Mouse (Mus musculus) neural tube, embryonic 13.5 days (tissue): ENCODE results near the gene Spint2. TPM values are rescaled to one million over a fixed set of nuclear protein-coding genes. Genes with fewer than 3 reads are reported as not detected.

Source experiments
- ATAC-seq: fragments of 200-750 bp; cut with Nextera tagmentation; 2 replicates; pipeline ENCODE4 v1.8.0; 2017; ENCODE audit warnings: low read depth, mild to moderate bottlenecking, moderate TSS enrichment, moderate library complexity
- H3K27ac ChIP-seq: fragments of 300-500 bp; sonication (generic); replicated peaks from 2 replicates; pipeline ENCODE4 v1.5.1; 2015; ENCODE audit warnings: moderate library complexity, mild to moderate bottlenecking, inconsistent platforms
- H3K27me3 ChIP-seq: fragments of 300-500 bp; sonication (generic); 2 replicates; pipeline ENCODE4 v1.6.1; 2015; ENCODE audit warnings: mild to moderate bottlenecking, inconsistent platforms
- H3K36me3 ChIP-seq: fragments of 300-500 bp; sonication (generic); 2 replicates; pipeline ENCODE4 v1.6.1; 2015; ENCODE audit warnings: mild to moderate bottlenecking, inconsistent platforms
- H3K4me1 ChIP-seq: fragments of 300-500 bp; sonication (generic); replicated peaks from 2 replicates; pipeline ENCODE4 v1.6.1; 2015; ENCODE audit warnings: inconsistent platforms
- H3K4me2 ChIP-seq: fragments of 300-500 bp; sonication (generic); 2 replicates; pipeline ENCODE4 v1.6.1; 2015; ENCODE audit warnings: inconsistent platforms, mild to moderate bottlenecking, moderate library complexity
- H3K4me3 ChIP-seq: fragments of 300-500 bp; sonication (generic); 2 replicates; pipeline ENCODE4 v1.5.1; 2015; ENCODE audit warnings: mild to moderate bottlenecking, inconsistent platforms
- H3K9ac ChIP-seq: fragments of 300-500 bp; sonication (generic); 2 replicates; pipeline ENCODE4 v1.6.1; 2015; ENCODE audit warnings: moderate library complexity, mild to moderate bottlenecking, inconsistent platforms
- H3K9me3 ChIP-seq: fragments of 300-500 bp; sonication (generic); 2 replicates; pipeline ENCODE4 v1.6.1; 2016; ENCODE audit warnings: inconsistent platforms
- WGBS: fragments of 180-500 bp; shearing (Covaris S2); methylation state at CpG from one replicate; pipeline ENCODE4 v1.1.7; 2015; 5-methylcytosine and 5-hydroxymethylcytosine counted together
- polyA plus RNA-seq: library from polyadenylated mRNA; unstranded; fragments of >200 nt; fragmentation: Nextera tagmentation; extraction: Ambion mirVana; gene quantifications from 2 replicates; pipeline ENCODE4 v1.2.1, GENCODE M21; 2015

Spint2 gene
- polyA plus RNA-seq, 1 experiment from 2014 or later: 28.8 TPM

DNA sequence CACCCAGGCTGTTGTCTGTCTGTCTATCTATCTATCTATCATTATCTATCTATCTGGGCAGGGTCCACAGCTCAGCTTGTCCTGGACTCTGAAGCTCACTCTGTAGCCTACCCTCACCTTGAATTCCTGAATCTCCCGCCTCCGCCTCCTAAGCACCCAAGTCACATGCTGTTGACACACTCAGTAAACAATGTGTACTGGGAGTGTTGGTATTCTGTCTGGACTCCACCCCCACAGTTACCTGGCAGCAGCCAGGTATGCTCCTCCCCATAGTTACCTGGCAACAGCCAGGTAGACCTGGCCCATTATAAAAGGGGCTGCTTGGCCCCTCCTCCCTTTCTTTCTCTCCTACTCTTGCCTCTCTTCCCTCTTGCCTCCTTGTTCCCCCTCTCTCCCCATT lies 6.4 kb upstream of the Spint2 start:
- 83% methylated on average over 2 of the region's 2 CpGs for WGBS
- ATAC-seq: no peak
- H3K4me3 ChIP-seq: no peak overlapping the region

DNA sequence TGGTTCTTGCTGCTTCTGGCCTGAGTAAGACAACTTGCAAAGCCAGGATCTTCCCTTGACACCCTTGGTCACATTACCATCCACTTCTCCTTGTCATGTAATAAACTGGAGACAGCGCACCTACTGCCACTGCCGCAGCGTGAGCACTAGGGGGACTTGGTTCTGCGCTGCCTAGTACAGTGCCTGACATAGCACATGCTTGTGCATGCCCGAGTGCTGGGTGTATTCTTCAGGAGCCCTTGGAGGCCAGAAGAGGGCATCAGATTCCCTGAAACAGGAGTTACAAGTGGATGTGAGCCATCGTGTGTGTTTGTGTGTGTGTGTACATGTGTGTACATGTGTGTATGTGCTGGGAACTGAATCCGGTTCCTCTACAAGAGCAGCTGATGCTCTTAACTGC lies 5.8 kb upstream of the Spint2 start:
- WGBS: 84% methylated on average over 7 of the region's 7 CpGs
- no peak overlapping the region for H3K9ac ChIP-seq
- ATAC-seq: no peak
- H3K4me1 ChIP-seq: peaks cover 37% of the 10 kb centered on the region
- H3K4me2 ChIP-seq: no peak overlapping the region
- H3K4me3 ChIP-seq: no peak overlapping the region
- no peaks in the 10 kb centered on the region for H3K36me3 ChIP-seq
- no peak overlapping the region for H3K27ac ChIP-seq
- H3K9me3 ChIP-seq: no peaks in the 10 kb centered on the region
- H3K27me3 ChIP-seq: peaks cover 27% of the 10 kb centered on the region

More for the DNA sequence above, 6.4 kb upstream of the Spint2 start:
- H3K27ac ChIP-seq: no peak overlapping the region
- H3K9me3 ChIP-seq: no peaks in the 10 kb centered on the region
- H3K4me2 ChIP-seq: no peak overlapping the region
- no peaks in the 10 kb centered on the region for H3K36me3 ChIP-seq
- no peak overlapping the region for H3K9ac ChIP-seq
- H3K4me1 ChIP-seq: peaks cover 43% of the 10 kb centered on the region
- peaks cover 22% of the 10 kb centered on the region; the same call in 1 of the 2 replicates for H3K27me3 ChIP-seq

- H3K36me3 ChIP-seq: no peaks in the 10 kb centered on the region
- 94% methylated on average over 6 of the region's 6 CpGs for WGBS
- peaks cover 28% of the 10 kb centered on the region for H3K4me1 ChIP-seq
- H3K9ac ChIP-seq: no peak overlapping the region
- H3K27me3 ChIP-seq: peaks cover 56% of the 10 kb centered on the region
- ATAC-seq: no peak
- no peaks in the 10 kb centered on the region for H3K9me3 ChIP-seq
- H3K27ac ChIP-seq: no peak overlapping the region
- H3K4me2 ChIP-seq: no peak overlapping the region
- no peak overlapping the region for H3K4me3 ChIP-seq
These were observed 2.8 kb upstream of the Spint2 start for GRCm38 (mm10) chr7:29284523-29284922.

DNA sequence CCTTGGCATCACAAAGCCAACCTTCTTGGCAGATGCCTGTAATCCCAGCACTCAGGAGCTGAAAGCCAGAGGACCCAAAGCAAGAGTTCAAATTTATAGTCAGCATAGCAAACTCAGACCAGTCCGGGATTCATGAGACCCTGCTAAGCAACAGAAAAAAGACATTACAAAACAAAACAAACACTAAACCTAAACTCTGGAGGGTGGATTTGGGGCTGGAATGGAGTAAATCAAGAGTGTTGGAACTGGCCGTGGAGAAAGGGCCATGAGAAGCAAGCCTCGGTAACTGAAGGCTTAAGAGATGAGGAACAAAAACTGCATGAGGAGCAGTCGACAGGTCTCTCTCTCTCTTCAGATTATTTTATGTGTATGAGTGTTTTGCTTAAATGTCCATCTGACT lies 2.2 kb upstream of the Spint2 start:
- Histone ChIP-seq H3K4me2 (no peak overlapping the region), H3K4me1 (peaks cover 21% of the 10 kb centered on the region), H3K9me3 (no peaks in the 10 kb centered on the region), H3K27ac (no peak overlapping the region), H3K9ac (no peak overlapping the region), H3K27me3 (peaks cover 58% of the 10 kb centered on the region), H3K4me3 (no peak overlapping the region), H3K36me3 (no peaks in the 10 kb centered on the region)
- 76% methylated on average over 4 of the region's 4 CpGs for WGBS
- no peak for ATAC-seq

GRCm38 (mm10) chr7:29282074-29282554 lies 402 bp upstream of the Spint2 start:
- Histone ChIP-seq H3K9ac (peak overlapping the region; percentile 71), H3K4me3 (peak overlapping the region; percentile 56), H3K4me1 (peaks cover 17% of the 10 kb centered on the region), H3K27ac (no peak overlapping the region), H3K36me3 (no peaks in the 10 kb centered on the region), H3K9me3 (no peaks in the 10 kb centered on the region), H3K27me3 (peaks cover 50% of the 10 kb centered on the region), H3K4me2 (peak overlapping the region; percentile 96)
- no peak; the same call in 1 of the 2 replicates for ATAC-seq
- 10% methylated on average over 21 of the region's 21 CpGs for WGBS

- peaks cover 48% of the 10 kb centered on the region for H3K27me3 ChIP-seq
- H3K4me1 ChIP-seq: peaks cover 17% of the 10 kb centered on the region
- no peaks in the 10 kb centered on the region for H3K9me3 ChIP-seq
- H3K9ac ChIP-seq: peak overlapping the region; percentile 71
- no peaks in the 10 kb centered on the region for H3K36me3 ChIP-seq
- peak overlapping the region; percentile 96 for H3K4me2 ChIP-seq
- H3K27ac ChIP-seq: no peak overlapping the region
- 8% methylated on average over 13 of the region's 13 CpGs for WGBS
- peak overlapping the region; percentile 56 for H3K4me3 ChIP-seq
- no peak for ATAC-seq
These were observed 911 bp downstream of the Spint2 start for GRCm38 (mm10) chr7:29280801-29281200.

DNA sequence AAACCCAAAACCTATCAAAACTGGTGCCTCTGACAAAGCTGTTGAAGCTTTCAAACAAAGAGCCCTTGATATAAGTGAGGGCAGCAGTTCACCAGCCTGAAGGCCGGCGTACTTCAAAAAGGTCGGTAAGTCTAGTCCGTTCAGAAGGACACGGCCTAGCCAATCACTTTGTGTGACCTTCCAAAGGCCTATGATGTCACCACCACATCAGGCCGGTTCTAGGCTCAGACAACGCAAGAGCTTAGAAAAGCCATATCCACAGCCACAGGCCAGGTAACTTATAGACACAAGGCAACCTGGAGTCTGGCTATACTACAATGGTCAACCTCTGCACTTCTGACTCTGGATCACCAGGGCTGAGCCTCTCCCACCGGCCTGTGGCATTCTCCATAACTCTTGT lies 1.8 kb downstream of the Spint2 start:
- Histone ChIP-seq H3K4me1 (peaks cover 17% of the 10 kb centered on the region), H3K9ac (no peak overlapping the region), H3K4me3 (no peak overlapping the region), H3K4me2 (no peak overlapping the region), H3K27ac (no peak overlapping the region), H3K36me3 (no peaks in the 10 kb centered on the region), H3K9me3 (no peaks in the 10 kb centered on the region), H3K27me3 (peaks cover 41% of the 10 kb centered on the region)
- 87% methylated on average over 8 of the region's 8 CpGs for WGBS
- ATAC-seq: no peak

- H3K9me3 ChIP-seq: no peaks in the 10 kb centered on the region
- H3K4me1 ChIP-seq: peaks cover 17% of the 10 kb centered on the region
- no peak overlapping the region for H3K27ac ChIP-seq
- peaks cover 41% of the 10 kb centered on the region for H3K27me3 ChIP-seq
- H3K9ac ChIP-seq: no peak overlapping the region
- no peak overlapping the region for H3K4me2 ChIP-seq
- no peak for ATAC-seq
- no peaks in the 10 kb centered on the region for H3K36me3 ChIP-seq
- no peak overlapping the region for H3K4me3 ChIP-seq
These were observed 2.5 kb downstream of the Spint2 start for GRCm38 (mm10) chr7:29279261-29279660.

DNA sequence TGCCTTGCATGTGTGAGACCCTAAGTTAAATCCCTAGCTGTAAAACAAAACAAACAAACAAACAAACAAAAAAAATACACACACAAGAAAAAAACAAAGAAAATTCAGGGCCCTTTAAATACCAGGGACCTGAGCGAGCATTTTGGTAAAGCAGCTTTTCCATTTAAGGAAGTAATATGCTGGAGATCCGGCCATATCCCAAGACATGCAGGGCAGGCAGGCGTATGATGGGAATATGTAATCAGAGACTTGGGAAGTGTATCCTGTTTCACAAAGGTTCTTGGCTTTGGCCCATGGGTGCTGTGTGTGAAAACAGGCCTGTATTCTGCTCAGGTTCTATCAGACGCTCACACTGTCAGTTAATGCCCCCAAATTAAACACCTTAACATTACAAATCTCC lies 4.2 kb downstream of the Spint2 start:
- peaks cover 17% of the 10 kb centered on the region for H3K4me1 ChIP-seq
- no peak overlapping the region for H3K4me2 ChIP-seq
- no peak overlapping the region for H3K9ac ChIP-seq
- 94% methylated on average over 4 of the region's 4 CpGs for WGBS
- H3K27ac ChIP-seq: no peak overlapping the region
- ATAC-seq: no peak
- no peaks in the 10 kb centered on the region for H3K36me3 ChIP-seq
- H3K4me3 ChIP-seq: no peak overlapping the region
- H3K9me3 ChIP-seq: no peaks in the 10 kb centered on the region
- H3K27me3 ChIP-seq: peaks cover 31% of the 10 kb centered on the region

DNA sequence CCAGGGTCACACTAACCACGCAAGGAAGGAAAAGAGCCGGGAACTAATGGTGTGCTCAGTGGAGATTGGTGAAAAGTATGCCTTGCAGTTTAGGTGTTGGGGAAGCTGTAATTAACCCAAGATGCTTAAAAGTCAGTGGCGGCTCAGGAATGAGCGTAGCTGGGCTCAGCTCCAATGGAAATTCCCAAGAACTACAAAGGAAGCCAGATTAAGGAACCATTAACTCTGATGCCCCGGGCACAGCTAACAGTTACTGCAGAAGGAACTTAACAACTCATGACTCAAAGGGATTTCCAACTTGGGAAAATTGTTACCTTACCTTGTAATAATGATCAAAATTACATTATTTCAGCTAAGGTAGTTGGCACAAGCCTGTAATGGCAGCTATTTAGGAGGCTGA lies 5.0 kb downstream of the Spint2 start:
- Histone ChIP-seq H3K27me3 (peaks cover 23% of the 10 kb centered on the region), H3K4me2 (no peak overlapping the region)

DNA sequence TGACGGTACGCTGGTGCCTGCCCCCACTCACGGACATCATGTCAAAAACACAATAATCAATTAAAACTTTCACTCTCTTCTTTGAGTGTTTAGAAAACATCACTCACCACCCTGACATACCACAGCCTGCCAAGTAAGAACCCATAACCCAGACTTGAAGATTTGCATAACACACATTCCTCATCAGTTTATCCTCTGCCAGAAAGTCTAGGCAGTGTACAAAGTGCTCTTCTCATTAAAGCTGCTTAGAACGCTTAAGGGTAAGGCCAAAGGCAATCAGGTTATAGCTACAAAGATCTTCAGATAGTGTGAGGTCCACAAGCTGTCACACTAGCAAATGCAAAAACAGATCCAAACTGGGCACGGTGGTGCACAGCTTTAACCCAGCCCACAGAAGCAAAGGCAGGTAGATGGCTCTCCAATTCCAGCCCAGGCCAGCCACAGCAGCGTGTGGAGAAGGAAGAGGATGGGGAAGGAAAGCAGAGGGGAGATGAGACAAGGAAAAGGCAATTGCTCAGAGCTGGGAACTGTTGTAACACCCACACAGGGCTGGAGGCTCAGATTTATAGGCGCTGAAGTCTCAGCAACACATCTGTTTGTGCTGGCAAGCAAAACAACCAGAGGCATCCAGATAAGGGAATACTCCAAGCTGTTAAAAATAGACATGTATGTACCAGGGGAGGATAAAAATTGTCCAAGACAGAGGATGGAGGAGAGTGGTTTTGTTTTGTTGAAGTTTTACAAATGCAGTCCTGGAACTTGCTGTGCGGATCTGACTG lies 9.8 kb downstream of the Spint2 start:
- Histone ChIP-seq H3K4me1 (no peaks in the 10 kb centered on the region), H3K27ac (no peak overlapping the region), H3K27me3 (no peaks in the 10 kb centered on the region), H3K4me3 (no peak overlapping the region), H3K9me3 (no peaks in the 10 kb centered on the region), H3K36me3 (no peaks in the 10 kb centered on the region), H3K9ac (0 out of 2 replicates have a peak overlapping the region, but pooled peaks have one; percentile 6), H3K4me2 (no peak overlapping the region)
- 84% methylated on average over 8 of the region's 8 CpGs for WGBS
- ATAC-seq: no peak

More for the DNA sequence above, 5.0 kb downstream of the Spint2 start:
- no peak overlapping the region for H3K27ac ChIP-seq
- H3K36me3 ChIP-seq: no peaks in the 10 kb centered on the region
- peaks cover 11% of the 10 kb centered on the region for H3K4me1 ChIP-seq
- no peaks in the 10 kb centered on the region for H3K9me3 ChIP-seq
- no peak for ATAC-seq
- H3K4me3 ChIP-seq: no peak overlapping the region
- H3K9ac ChIP-seq: no peak overlapping the region
- WGBS: 78% methylated on average over 5 of the region's 5 CpGs

GRCm38 (mm10) chr7:29270445-29270844 lies 11.3 kb downstream of the Spint2 start:
- H3K4me2 ChIP-seq: no peak overlapping the region
- H3K4me1 ChIP-seq: no peaks in the 10 kb centered on the region
- ATAC-seq: no peak
- no peaks in the 10 kb centered on the region for H3K27me3 ChIP-seq
- H3K4me3 ChIP-seq: no peak overlapping the region
- no peaks in the 10 kb centered on the region for H3K36me3 ChIP-seq
- no peak overlapping the region for H3K27ac ChIP-seq
- H3K9me3 ChIP-seq: no peaks in the 10 kb centered on the region
- no peak overlapping the region for H3K9ac ChIP-seq
- 85% methylated on average over 4 of the region's 4 CpGs for WGBS

DNA sequence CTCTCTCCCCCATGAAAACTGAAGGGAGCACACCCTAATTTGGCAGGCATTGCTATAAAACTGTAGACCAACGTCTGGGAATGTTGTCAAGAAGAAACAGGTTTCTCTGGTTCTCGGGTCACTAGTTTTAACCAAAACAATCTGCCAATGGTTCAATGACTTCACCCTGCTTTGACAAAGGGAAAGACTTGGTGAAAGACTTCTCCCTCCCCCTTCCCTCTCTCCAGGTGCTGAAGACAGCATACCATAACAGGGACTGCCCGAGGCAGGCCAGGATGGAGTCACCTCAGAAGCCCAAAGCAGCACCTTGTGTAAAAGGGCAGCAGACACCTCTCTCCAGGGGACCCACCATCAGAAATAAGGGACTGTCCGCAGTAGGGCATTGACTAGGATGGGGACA lies 14.8 kb downstream of the Spint2 start:
- Histone ChIP-seq H3K9ac (no peak overlapping the region), H3K4me2 (no peak overlapping the region), H3K27me3 (no peaks in the 10 kb centered on the region), H3K4me1 (no peaks in the 10 kb centered on the region), H3K9me3 (no peaks in the 10 kb centered on the region), H3K36me3 (no peaks in the 10 kb centered on the region), H3K4me3 (no peak overlapping the region), H3K27ac (no peak overlapping the region)
- 63% methylated on average over 4 of the region's 4 CpGs for WGBS
- no peak for ATAC-seq
